ENCODE assay signal across 10 mouse cellular contexts in genomic region chr1:74723748-74724147, GRCm38 (mm10). TPM values are rescaled to one million over a fixed set of nuclear protein-coding genes. Genes with fewer than 3 reads are reported as not detected.
A peak's percentile ranks its signal among the peaks of the same experiment; 100 is the strongest.
DNase-seq lines count a peak whose midpoint lies in the region; ATAC-seq and TF ChIP-seq lines count a peak whose summit lies in the region.
"Had no signal": no experiment of that assay in that cellular context is flagged by ENCODE, and none has a peak within 500 bp of the region (broad histone marks: within the 10 kb centered on the region; RNA-seq: fewer than 3 reads in every experiment).

No protein-coding gene starts in this region.

- H3K36me3 ChIP-seq in kidney, embryonic 16.5 days (ENCODE audit: insufficient read depth, low read length) = no peaks in the 10 kb centered on the region
- no peaks in the 10 kb centered on the region for H3K36me3 ChIP-seq in lung, postnatal 0 days (ENCODE audit: insufficient read depth, low read length)

- no peak for ATAC-seq in kidney, embryonic 16.5 days (ENCODE audit: low FRiP score, low TSS enrichment)
- no peak for ATAC-seq in lung, postnatal 0 days

- H3K9me3 ChIP-seq in kidney, embryonic 16.5 days (ENCODE audit: low read length) = no peaks in the 10 kb centered on the region
- no peaks in the 10 kb centered on the region for H3K9me3 ChIP-seq in lung, postnatal 0 days (ENCODE audit: low read length)

- no peak overlapping the region for H3K27ac ChIP-seq in kidney, embryonic 16.5 days (ENCODE audit: low read length)
- no peak overlapping the region for H3K27ac ChIP-seq in lung, postnatal 0 days (ENCODE audit: low read length)

- peak; percentile 46 for TF ChIP-seq CTCF in lung, postnatal 0 days (IDR thresholded peaks at IDR 0.05)

- TF ChIP-seq EP300 in lung, postnatal 0 days (IDR thresholded peaks at IDR 0.05) = no peak

- H3K9ac ChIP-seq in kidney, embryonic 16.5 days (replicated peaks; ENCODE audit: low read length) = no peak overlapping the region
- H3K9ac ChIP-seq in lung, postnatal 0 days (replicated peaks; ENCODE audit: low read depth) = no peak overlapping the region

- H3K4me3 ChIP-seq in kidney, embryonic 16.5 days (ENCODE audit: low read length) = no peak overlapping the region
- no peak overlapping the region for H3K4me3 ChIP-seq in lung, postnatal 0 days (ENCODE audit: low read depth, low read length)

- no peak overlapping the region for H3K4me2 ChIP-seq in kidney, embryonic 16.5 days (replicated peaks; ENCODE audit: low read depth, low read length)
- H3K4me2 ChIP-seq in lung, postnatal 0 days (replicated peaks; ENCODE audit: low read depth, low read length) = no peak overlapping the region

- H3K27me3 ChIP-seq in kidney, embryonic 16.5 days (ENCODE audit: insufficient read depth, low read length) = no peaks in the 10 kb centered on the region
- no peaks in the 10 kb centered on the region for H3K27me3 ChIP-seq in lung, postnatal 0 days (replicated peaks; ENCODE audit: insufficient read depth, low read length)

- WGBS in kidney, embryonic 16.5 days = 85% methylated on average over 2 of the region's 2 CpGs
- WGBS in lung, postnatal 0 days = 65% methylated on average over 2 of the region's 2 CpGs

- no peaks in the 10 kb centered on the region for H3K4me1 ChIP-seq in kidney, embryonic 16.5 days (ENCODE audit: insufficient read depth, low read length)
- no peaks in the 10 kb centered on the region for H3K4me1 ChIP-seq in lung, postnatal 0 days (ENCODE audit: insufficient read depth, low read depth, low read length)

- DNase-seq in kidney, postnatal 10 days = peak; percentile 41
- peak; percentile 70 for DNase-seq in ES-CJ7 (ENCODE audit: low read depth, low spot score)
- peak; percentile 68 for DNase-seq in ZHBTc4 (ENCODE audit: low read depth, low spot score)
- DNase-seq in lung, postnatal 0 days (ENCODE audit: low spot score) = peak; percentile 13
- DNase-seq in heart, adult 9 months (ENCODE audit: low spot score in 2 of 2) = no peak
- no peak for DNase-seq in urinary bladder, adult 18-20 months (ENCODE audit: low spot score in 2 of 2)
- DNase-seq in frontal cortex, postnatal 25 days (ENCODE audit: low spot score in 2 of 2) = no peak
- DNase-seq: cerebellum, adult 11 months; heart, adult 18-20 months had no signal

RNA-seq across cellular contexts. Expression of gene Cyp27a1, which starts 10.4 kb away (rescaled TPM):
- 7.6 and 7.7 TPM in 2 replicates for polyA plus RNA-seq in kidney, embryonic 16.5 days (2015; fragmentation: Nextera tagmentation; extraction: Ambion mirVana)
- 5.2 and 5.4 TPM in 2 replicates for polyA plus RNA-seq in lung, postnatal 0 days (2015; fragmentation: Nextera tagmentation; extraction: Ambion mirVana)

RNA-seq across cellular contexts. Expression of gene Prkag3, which starts 25.3 kb away (rescaled TPM):
- polyA plus RNA-seq in kidney, embryonic 16.5 days (2015; fragmentation: Nextera tagmentation; extraction: Ambion mirVana) = 0.49 and 0.55 TPM in 2 replicates
- polyA plus RNA-seq in lung, postnatal 0 days (2015; fragmentation: Nextera tagmentation; extraction: Ambion mirVana) = 2.6 and 4.6 TPM in 2 replicates

RNA-seq across cellular contexts. Expression of gene Wnt6, which starts 47.9 kb away (rescaled TPM):
- polyA plus RNA-seq in kidney, embryonic 16.5 days (2015; fragmentation: Nextera tagmentation; extraction: Ambion mirVana) = 1.9 and 2.5 TPM in 2 replicates
- 0.36 and 0.50 TPM in 2 replicates for polyA plus RNA-seq in lung, postnatal 0 days (2015; fragmentation: Nextera tagmentation; extraction: Ambion mirVana)

Comparison
In these comparisons a context has a peak if more than half of its experiments do, and no peak if none do; other contexts are left out.
1. DNase-seq: peak in kidney, postnatal 10 days (single experiment), ES-CJ7 (single experiment), ZHBTc4 (single experiment) and lung, postnatal 0 days (single experiment); none in heart, adult 9 months (0 of 2), urinary bladder, adult 18-20 months (0 of 2) and frontal cortex, postnatal 25 days (0 of 2).